Mouse (Mus musculus): ENCODE results near the gene Tagln3. TPM values are rescaled to one million over a fixed set of nuclear protein-coding genes. Genes with fewer than 3 reads are reported as not detected.

The Tagln3 gene
- 100 to 1,000 TPM; 181 to 201 TPM for total RNA-seq (2021)

GRCm38 (mm10) chr16:45724061-45724741 is at the start of gene Tagln3:
Gene Tagln3 (minus strand): TSS chr16:45724608.
- intact Hi-C loops (cut with DNase I), result no loop called here
- DNase-seq, result peak; percentile 79

- DNase-seq, result no peak
- intact Hi-C loops (cut with DNase I), result no loop called here
These were observed 46.5 kb upstream of the Tagln3 start for GRCm38 (mm10) chr16:45770914-45771313.

DNA sequence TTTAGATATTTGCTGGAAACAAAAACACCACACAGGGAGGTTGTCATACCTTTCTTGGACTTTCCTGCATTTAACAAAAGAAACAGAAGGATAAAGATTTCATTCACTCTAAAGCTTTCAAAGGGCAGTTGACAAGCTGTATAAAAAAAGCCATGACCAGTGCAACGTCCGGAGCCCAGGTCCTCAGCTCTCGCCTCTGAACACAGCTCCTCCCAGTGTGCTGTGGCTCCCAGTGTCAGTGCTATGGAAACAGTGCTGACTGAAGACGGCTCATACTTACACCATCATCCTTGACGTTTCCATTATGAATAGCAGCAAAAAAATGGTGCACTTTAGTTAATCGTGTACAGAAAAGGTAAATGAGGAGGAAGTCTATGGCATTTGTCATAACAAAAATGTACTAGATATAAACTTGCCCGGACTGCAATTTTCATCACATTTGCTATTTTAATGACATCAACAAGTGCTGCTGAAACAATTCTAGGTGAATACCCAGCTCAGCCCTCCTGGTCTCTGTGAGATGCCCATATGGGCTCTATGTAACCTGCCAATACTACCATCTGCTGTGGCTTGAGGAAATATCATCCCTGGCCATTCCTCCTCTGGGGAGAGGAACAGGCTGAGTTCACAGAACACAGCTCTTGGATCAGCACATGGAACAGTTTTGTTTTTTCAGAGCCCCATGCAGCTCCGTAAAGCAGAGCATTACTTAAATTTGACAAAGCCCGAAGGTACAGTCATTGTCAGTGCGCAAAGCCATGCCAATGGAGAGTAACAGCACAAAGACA is 43.6 kb upstream of the Tagln3 start:
- DNase-seq, result peak; percentile 33
- intact Hi-C loops (cut with DNase I), result no loop called here

DNA sequence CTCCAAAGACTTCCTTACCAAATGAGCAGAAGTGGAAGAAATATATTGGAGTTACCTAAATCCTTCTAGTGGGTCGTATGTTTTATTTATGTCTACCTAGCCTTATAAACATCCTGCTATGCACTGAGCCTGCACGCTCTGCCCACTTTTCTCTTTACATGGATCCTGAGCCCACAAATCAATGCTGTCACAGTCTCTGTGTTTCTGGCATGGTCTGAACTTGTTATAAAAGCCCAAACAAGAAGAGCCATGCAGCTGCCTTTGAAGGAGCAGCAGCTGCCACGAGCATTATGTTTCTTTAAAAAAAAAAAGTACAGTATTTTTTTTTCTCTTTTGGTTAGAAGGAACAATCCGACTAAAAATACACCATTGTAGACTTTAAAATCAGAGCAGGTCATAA is 43.0 kb upstream of the Tagln3 start:
- DNase-seq, result no peak
- intact Hi-C loops (cut with DNase I), result no loop called here

DNA sequence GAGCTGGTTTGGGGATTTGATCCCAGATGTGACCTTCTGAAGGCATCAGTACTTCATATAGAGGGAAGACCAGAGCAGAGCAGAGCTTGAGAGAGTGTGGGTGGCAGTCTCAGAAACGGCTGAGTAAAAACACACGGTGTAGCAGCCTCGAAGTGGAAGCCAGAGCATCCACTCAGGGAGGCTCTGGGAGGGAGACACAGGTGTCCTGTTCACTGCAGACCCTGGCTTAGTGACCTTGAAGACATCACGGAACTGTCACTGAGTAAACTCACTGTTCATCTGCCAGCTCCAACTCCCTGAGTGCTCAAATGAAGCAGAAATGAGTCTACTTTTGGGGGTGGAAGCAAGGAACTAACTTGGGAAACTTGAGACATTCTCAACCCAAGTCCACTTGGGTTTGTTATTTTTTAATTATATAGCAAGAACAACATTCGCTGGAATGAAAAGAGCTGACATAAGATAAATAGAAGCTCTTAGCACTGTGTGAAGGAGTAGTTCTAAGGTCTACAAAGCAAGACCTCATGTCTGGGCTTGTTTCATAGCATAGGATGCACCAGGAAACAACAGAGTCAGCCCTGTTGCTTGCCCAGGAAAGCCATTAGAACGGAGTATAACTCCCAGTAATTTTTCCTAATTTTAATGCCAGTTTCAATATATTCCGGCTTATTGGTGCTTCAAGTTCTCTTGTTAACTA is 41.5 kb upstream of the Tagln3 start:
- intact Hi-C loops (cut with DNase I), result no loop called here
- no peak for DNase-seq

- no peak for DNase-seq
- intact Hi-C loops (cut with DNase I), result no loop called here
These were observed 40.7 kb upstream of the Tagln3 start for GRCm38 (mm10) chr16:45765102-45765501.

DNA sequence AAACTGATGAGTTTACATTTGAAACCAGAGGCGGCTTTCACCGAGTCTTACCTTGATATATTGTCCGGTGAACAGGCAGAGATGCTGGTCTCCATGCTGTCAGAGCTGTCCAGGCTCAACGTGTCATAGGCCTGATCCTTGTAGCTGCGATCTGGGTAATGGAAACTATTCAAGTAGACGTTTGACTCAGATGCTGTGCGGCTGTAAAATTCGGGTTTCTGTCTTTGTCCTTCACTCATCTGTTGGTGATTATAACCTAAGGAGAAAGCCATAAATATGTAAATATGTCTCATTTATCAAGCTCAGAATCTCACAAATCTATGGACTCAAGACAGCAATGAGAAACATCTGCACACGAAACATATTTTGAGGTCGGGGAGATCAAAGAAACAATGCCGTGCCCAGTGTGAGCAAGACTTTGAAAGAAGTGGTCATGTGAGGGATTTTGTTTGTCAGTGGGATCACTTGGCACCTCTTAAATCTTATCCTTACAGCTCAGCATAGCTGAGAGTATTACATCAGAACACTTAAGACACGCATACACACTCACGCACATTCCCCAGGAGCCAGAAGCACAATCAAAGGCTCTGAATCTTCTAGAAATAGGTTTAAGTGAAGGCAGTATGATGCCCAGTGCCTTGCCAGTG is 38.6 kb upstream of the Tagln3 start:
- no peak for DNase-seq
- intact Hi-C loops (cut with DNase I), result loop anchor here (5.0 kb wide), 1 partner anchor 259 kb away; no protein-coding TSS in a partner anchor

DNA sequence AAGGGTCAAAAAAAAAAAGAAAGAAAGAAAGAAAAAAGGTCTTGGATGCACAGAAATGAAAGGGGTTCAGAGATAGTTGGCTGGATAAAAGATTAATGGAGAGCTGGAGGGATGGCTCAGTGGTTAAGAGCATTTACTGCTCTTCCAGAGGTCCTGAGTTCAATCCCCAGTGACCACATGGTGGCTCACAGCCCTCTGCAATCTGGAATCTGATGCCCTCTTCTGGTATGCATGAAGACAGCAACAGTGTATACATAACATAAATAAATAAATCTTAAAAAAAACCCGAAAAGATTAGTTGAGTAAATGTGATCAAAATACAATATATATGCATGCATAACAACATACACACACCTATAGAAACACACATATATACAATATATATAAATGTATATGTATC is 37.0 kb upstream of the Tagln3 start:
- intact Hi-C loops (cut with DNase I), result loop anchor here (5.0 kb wide), 1 partner anchor 261 kb away; no protein-coding TSS in a partner anchor
- no peak for DNase-seq

- no peak for DNase-seq
- intact Hi-C loops (cut with DNase I), result no loop called here
These were observed 34.4 kb upstream of the Tagln3 start for GRCm38 (mm10) chr16:45758726-45759269.

- no peak for DNase-seq
- intact Hi-C loops (cut with DNase I), result loop anchor here (2.0 kb wide), 1 partner anchor 209 kb away; no protein-coding TSS in a partner anchor
These were observed 33.1 kb upstream of the Tagln3 start for GRCm38 (mm10) chr16:45757421-45758078.

DNA sequence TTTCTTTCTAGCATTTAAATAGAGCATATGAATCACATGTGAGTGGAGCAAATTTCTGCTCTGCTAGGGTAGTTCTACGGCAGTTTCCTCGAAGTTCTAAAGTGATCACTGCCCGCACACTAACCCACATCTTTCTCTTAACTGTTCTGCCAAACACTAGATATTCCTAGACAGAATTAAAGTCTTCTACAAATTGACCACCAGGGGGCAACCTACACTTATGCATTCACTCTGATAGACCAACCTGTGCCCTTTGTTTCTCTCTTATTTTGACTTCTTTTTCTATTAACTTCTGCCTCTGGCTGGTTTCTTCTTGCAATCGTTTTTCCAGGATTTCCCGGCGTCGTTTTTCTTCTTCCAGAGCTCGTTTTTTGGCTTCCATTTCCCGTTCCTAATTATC is 32.4 kb upstream of the Tagln3 start:
- peak; percentile 12 for DNase-seq
- intact Hi-C loops (cut with DNase I), result loop anchor here (2.0 kb wide), 1 partner anchor 210 kb away; no protein-coding TSS in a partner anchor

- DNase-seq, result no peak
- intact Hi-C loops (cut with DNase I), result no loop called here
These were observed 19.3 kb upstream of the Tagln3 start for GRCm38 (mm10) chr16:45743591-45744144.

- peak; percentile 100 for DNase-seq
- intact Hi-C loops (cut with DNase I), result no loop called here
These were observed 18.4 kb upstream of the Tagln3 start, which contains the start of gene Abhd10 for GRCm38 (mm10) chr16:45742615-45743476. Gene Abhd10 (minus strand): TSS chr16:45742955.

- DNase-seq, result no peak
- intact Hi-C loops (cut with DNase I), result no loop called here
These were observed 13.5 kb upstream of the Tagln3 start for GRCm38 (mm10) chr16:45737880-45738279.

DNA sequence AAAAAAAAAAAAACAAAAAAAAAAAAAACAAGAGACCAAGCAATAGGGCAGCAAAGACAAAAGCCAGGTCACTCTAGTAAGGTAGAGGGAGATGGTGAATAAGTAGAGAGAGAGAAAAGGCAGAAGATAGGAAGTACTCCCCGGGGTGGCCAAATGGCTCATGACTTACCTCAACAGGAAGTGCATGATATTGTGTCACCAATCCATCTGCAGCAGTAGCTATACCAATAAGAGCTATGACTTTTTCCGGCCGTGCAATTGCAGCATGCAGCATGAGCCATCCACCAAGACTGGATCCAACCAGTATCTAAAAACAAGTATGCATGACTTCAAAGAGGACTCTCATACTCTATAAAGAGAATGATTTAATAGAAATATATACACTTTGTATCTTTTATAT is 12.3 kb upstream of the Tagln3 start:
- intact Hi-C loops (cut with DNase I), result no loop called here
- no peak for DNase-seq

- intact Hi-C loops (cut with DNase I), result no loop called here
- DNase-seq, result no peak
These were observed 4.8 kb upstream of the Tagln3 start for GRCm38 (mm10) chr16:45729163-45729562.

GRCm38 (mm10) chr16:45724742-45725102 is 314 bp upstream of the Tagln3 start:
- DNase-seq, result peak; percentile 74
- intact Hi-C loops (cut with DNase I), result no loop called here

DNA sequence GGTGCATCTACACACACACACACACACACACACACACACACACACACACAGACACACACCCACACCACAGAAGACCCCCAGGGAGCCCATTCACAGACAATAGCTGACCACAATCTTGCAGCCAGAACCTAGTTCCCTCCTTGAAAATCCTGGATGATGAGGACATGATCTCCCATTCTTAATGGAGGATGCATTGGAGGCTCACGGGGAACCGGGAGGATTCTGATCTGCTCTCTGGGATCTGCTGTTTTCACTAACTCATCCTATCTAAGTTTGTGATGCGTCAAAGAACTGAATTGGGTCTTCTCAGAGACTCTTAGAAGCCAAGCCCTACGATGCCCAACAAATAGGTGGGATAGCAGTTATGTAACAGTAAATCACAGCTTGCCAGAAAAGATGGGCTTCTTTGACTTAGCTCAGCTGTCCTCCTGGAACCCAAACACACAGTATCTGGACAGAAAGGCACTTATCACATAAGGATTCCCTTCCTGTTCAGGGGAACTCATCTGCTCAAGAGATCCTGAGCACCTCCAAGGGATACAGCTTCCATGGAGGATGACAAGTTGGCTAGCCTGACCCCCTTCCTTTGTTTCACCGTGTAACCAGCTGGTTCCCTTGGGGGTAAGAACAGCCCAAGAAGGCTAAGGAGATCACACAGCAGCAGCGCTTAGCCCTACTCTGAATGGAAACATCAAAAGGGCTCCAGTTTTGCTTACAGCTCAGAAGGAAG is 1.1 kb downstream of the Tagln3 start:
- DNase-seq, result peak; percentile 31
- intact Hi-C loops (cut with DNase I), result no loop called here
